Mouse (Mus musculus): ENCODE measurements around the gene Nlrp10.

The Nlrp10 gene

GRCm38 (mm10) chr7:108929726-108930393 is at the start of gene Nlrp10:
TSS of gene Nlrp10 (minus strand) at chr7:108930178.
- no peak for ATAC-seq (ENCODE audit: insufficient number of reproducible peaks, low FRiP score, low TSS enrichment)

- peak; percentile 74 for ATAC-seq (ENCODE audit: insufficient number of reproducible peaks, low FRiP score, low TSS enrichment)
Observed at GRCm38 (mm10) chr7:108972273-108972672, 42.3 kb upstream of the Nlrp10 start.

GRCm38 (mm10) chr7:108968201-108968600 is 38.2 kb upstream of the Nlrp10 start:
- ATAC-seq (ENCODE audit: insufficient number of reproducible peaks, low FRiP score, low TSS enrichment), result no peak

- peak; percentile 79 for ATAC-seq (ENCODE audit: insufficient number of reproducible peaks, low FRiP score, low TSS enrichment)
Observed at GRCm38 (mm10) chr7:108966742-108967362, 36.9 kb upstream of the Nlrp10 start.

- no peak for ATAC-seq (ENCODE audit: insufficient number of reproducible peaks, low FRiP score, low TSS enrichment)
Observed at GRCm38 (mm10) chr7:108965968-108966367, 36.0 kb upstream of the Nlrp10 start.

- ATAC-seq (ENCODE audit: insufficient number of reproducible peaks, low FRiP score, low TSS enrichment), result no peak
Observed at GRCm38 (mm10) chr7:108957734-108958133, 27.8 kb upstream of the Nlrp10 start.

- ATAC-seq (ENCODE audit: insufficient number of reproducible peaks, low FRiP score, low TSS enrichment), result no peak
Observed at GRCm38 (mm10) chr7:108954185-108954584, 24.2 kb upstream of the Nlrp10 start.

GRCm38 (mm10) chr7:108952801-108953200 is 22.8 kb upstream of the Nlrp10 start:
- ATAC-seq (ENCODE audit: insufficient number of reproducible peaks, low FRiP score, low TSS enrichment), result no peak

- ATAC-seq (ENCODE audit: insufficient number of reproducible peaks, low FRiP score, low TSS enrichment), result peak; percentile 57
Observed at GRCm38 (mm10) chr7:108950762-108951331, 20.9 kb upstream of the Nlrp10 start.

- ATAC-seq (ENCODE audit: insufficient number of reproducible peaks, low FRiP score, low TSS enrichment), result peak; percentile 55
Observed at GRCm38 (mm10) chr7:108950312-108950761, 20.4 kb upstream of the Nlrp10 start, which contains the start of gene Tub. TSS of gene Tub (plus strand) at chr7:108950338.

GRCm38 (mm10) chr7:108949301-108949700 is 19.3 kb upstream of the Nlrp10 start:
- ATAC-seq (ENCODE audit: insufficient number of reproducible peaks, low FRiP score, low TSS enrichment), result no peak

- no peak for ATAC-seq (ENCODE audit: insufficient number of reproducible peaks, low FRiP score, low TSS enrichment)
Observed at GRCm38 (mm10) chr7:108948611-108949010, 18.6 kb upstream of the Nlrp10 start.

- 0 out of 2 replicates have a peak, but pooled peaks have one; percentile 63 for ATAC-seq (ENCODE audit: insufficient number of reproducible peaks, low FRiP score, low TSS enrichment)
Observed at GRCm38 (mm10) chr7:108944002-108944401, 14.0 kb upstream of the Nlrp10 start.

GRCm38 (mm10) chr7:108941466-108941865 is 11.5 kb upstream of the Nlrp10 start:
- ATAC-seq (ENCODE audit: insufficient number of reproducible peaks, low FRiP score, low TSS enrichment), result no peak

- ATAC-seq (ENCODE audit: insufficient number of reproducible peaks, low FRiP score, low TSS enrichment), result no peak
Observed at GRCm38 (mm10) chr7:108936591-108936990, 6.6 kb upstream of the Nlrp10 start.

- no peak for ATAC-seq (ENCODE audit: insufficient number of reproducible peaks, low FRiP score, low TSS enrichment)
Observed at GRCm38 (mm10) chr7:108935411-108935810, 5.4 kb upstream of the Nlrp10 start.

- 0 out of 2 replicates have a peak, but pooled peaks have one; percentile 2 for ATAC-seq (ENCODE audit: insufficient number of reproducible peaks, low FRiP score, low TSS enrichment)
Observed at GRCm38 (mm10) chr7:108934836-108935235, 4.9 kb upstream of the Nlrp10 start.

- ATAC-seq (ENCODE audit: insufficient number of reproducible peaks, low FRiP score, low TSS enrichment), result peak; percentile 93
Observed at GRCm38 (mm10) chr7:108933794-108934731, 4.1 kb upstream of the Nlrp10 start, which contains the start of gene Eif3f. TSS of gene Eif3f (plus strand) at chr7:108934417.

- no peak for ATAC-seq (ENCODE audit: insufficient number of reproducible peaks, low FRiP score, low TSS enrichment)
Observed at GRCm38 (mm10) chr7:108928280-108929188, 1.4 kb downstream of the Nlrp10 start.

Data from cerebellum, adult (tissue).